Mouse (Mus musculus) lung, adult 2 months (tissue): Measurements from ENCODE around the gene 4930519G04Rik. TPM values are rescaled to one million over a fixed set of nuclear protein-coding genes. Genes with fewer than 3 reads are reported as not detected.
"Not testable (repeated sequence)": the region's sequence is repeated elsewhere in the genome, so short reads cannot be mapped to it uniquely, and the experiment has no call there.

Source experiments
- DNase-seq: peaks from one replicate; pipeline ENCODE4 v3.0.0; 2022
- H3K4me1 ChIP-seq: fragments of 200-500 bp; 2 replicates; pipeline ENCODE4 v1.6.1; 2011; ENCODE audit warnings: low read length; ENCODE audit not compliant: control insufficient read depth, insufficient read depth
- H3K4me3 ChIP-seq: fragments of 200-500 bp; replicated peaks from 2 replicates; pipeline ENCODE3; 2011; ENCODE audit warnings: low read depth, mild to moderate bottlenecking, control low read depth, low read length; ENCODE audit errors: extremely low read depth
- CTCF ChIP-seq: fragments of 200-500 bp; IDR thresholded peaks from 2 replicates; pipeline ENCODE4 v1.5.1; 2011; ENCODE audit warnings: mild to moderate bottlenecking, low read length, control low read depth; ENCODE audit not compliant: insufficient read depth
- POLR2A ChIP-seq: fragments of 200-500 bp; IDR thresholded peaks from 2 replicates; pipeline ENCODE4 v1.6.1; 2011; ENCODE audit warnings: low read depth, mild to moderate bottlenecking, control low read depth, low read length, borderline replicate concordance; ENCODE audit errors: extremely low read depth
- WGBS: fragments of 180-500 bp; shearing (Covaris S2); methylation state at CpG from one replicate; pipeline ENCODE4 v1.1.7; 2018; 5-methylcytosine and 5-hydroxymethylcytosine counted together
- polyA plus RNA-seq: library from polyadenylated mRNA; depleted of rRNA; stranded (reverse); fragments of >200 nt; gene quantifications from 2 replicates; pipeline ENCODE4 v1.2.3, GENCODE M21; 2012

The 4930519G04Rik gene
- polyA plus RNA-seq, 1 experiment: not detected

DNA sequence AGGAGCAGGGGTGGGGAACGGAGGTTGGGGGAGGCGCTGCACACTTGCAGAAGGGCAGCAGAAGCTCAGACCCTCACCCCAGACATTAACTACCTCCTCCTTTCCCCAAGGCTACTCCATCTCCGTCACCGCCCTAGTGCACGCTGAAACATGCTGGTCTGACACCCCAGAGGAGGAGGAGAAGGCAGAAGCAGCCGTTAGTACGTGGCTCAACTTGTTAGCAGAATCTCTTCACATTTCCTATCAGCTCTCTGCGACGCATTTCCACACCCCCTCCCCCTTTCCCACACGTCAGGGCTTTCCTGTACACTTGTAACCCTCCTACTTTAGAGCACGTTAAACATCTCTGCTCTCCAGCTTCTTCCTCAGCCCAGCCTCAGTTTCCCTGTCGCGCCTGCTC is 25.9 kb downstream of the 4930519G04Rik start:
- TF ChIP-seq POLR2A (no peak), CTCF (no peak)
- WGBS: 34% methylated on average over 13 of the region's 13 CpGs
- H3K4me3 ChIP-seq: no peak overlapping the region
- no peaks in the 10 kb centered on the region for H3K4me1 ChIP-seq
- no peak for DNase-seq

DNA sequence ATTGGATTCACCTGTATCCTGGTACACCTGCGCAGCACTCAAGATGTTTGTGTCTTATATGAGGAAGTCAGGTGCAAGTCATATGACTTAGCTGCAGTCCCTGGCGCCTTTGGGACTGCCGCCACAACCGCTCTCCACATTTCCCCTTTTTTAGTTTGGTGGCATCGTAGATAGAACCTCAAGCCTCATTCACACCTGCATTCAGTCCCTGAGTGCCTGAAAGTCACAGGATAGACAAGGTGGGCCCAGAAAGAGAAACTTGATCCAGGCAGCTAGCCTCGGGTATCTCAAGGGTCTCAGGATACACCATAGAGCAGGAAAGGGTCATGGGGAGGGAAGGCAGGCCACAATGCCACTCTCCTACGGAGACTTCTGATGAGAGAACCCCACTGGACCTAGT is 28.9 kb downstream of the 4930519G04Rik start:
- 75% methylated on average over 6 of the region's 7 CpGs for WGBS
- DNase-seq, H3K4me1 ChIP-seq, H3K4me3 ChIP-seq: not testable (repeated sequence)

DNA sequence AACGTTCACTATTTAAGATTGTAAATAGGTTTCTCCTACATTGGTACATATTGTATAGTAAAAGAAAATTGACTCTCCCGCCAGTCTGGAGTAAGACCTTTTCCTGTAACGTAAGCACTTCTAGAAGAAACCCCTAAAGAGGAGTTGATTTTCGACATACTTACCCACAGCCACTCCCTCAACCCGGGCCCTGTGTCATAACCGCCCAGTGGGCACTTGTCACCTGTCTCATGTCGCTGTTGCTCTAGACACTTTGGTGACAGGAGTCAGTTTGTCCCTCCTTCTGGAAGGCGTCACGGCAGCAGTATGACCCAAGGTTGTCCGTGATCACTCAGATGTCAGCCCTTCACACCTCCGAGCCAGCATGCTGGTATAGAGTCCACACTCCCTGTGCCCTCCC is 29.6 kb downstream of the 4930519G04Rik start:
- DNase-seq: no peak
- TF ChIP-seq POLR2A: no peak
- TF ChIP-seq CTCF: no peak
- H3K4me1 ChIP-seq: no peaks in the 10 kb centered on the region
- no peak overlapping the region for H3K4me3 ChIP-seq
- 77% methylated on average over 11 of the region's 11 CpGs for WGBS

DNA sequence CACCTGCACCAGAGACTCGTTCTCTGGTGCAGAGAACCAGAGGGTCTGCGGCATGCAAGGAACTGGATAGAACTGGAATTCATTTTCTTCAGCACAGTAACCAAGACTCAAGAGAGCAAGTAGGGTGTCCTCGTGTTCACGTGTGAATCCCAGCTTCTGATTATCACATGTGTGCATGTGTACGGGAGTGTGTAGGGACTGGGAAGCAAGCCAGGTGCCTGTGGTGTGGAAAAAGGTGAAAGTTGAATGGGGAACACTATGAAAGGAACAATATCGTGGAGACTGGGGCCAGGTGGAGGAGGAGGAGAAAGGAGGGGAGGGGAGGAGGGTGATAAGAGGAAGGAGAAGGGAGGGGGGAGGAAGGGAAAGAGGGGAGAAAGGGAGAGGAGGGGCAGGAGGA is 33.3 kb downstream of the 4930519G04Rik start:
- WGBS: 69% methylated on average over 6 of the region's 6 CpGs
- H3K4me3 ChIP-seq: no peak overlapping the region
- TF ChIP-seq CTCF (no peak), POLR2A (no peak)
- no peaks in the 10 kb centered on the region for H3K4me1 ChIP-seq
- DNase-seq: no peak

DNA sequence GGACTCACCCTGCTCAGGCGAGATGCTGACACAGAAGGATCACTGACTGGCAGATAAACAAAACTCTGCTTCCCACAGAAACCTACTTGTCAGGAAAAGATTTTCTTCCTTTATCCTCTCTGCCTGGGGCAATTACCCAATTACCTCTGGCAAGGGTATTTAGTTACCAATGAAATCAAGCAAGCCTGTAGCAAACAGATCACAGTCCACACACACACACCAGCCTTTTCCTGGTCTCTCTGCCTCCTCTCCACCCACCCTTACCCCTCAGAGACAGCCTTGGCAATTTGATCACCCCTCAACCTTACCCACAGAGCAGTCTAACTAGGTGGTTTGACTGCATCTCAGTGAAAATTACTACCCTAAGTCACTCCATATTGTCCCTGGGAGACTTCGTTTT is 35.5 kb downstream of the 4930519G04Rik start:
- WGBS: 86% methylated on average over 2 of the region's 2 CpGs
- H3K4me1 ChIP-seq: no peaks in the 10 kb centered on the region
- TF ChIP-seq POLR2A (no peak), CTCF (no peak)
- no peak for DNase-seq
- no peak overlapping the region for H3K4me3 ChIP-seq

DNA sequence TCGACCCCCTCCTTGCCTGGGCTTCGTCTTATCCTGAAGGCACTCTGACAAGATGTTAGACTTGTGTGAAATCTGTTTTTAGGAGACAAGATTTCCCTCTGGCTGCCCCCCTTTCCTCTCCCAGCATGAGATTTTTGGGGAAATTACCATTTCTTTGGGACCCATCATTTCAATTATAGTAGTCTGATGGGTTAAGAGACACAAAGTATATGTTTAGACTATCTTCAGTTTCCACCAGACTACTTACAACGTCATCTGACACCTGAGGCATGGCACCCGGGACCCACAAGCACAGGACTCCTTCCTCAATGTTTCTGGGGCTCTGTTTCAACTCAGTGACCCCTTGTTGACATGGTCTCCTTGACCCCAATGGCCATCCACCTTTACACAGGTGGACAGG is 42.1 kb downstream of the 4930519G04Rik start:
- DNase-seq: no peak
- TF ChIP-seq POLR2A: no peak
- TF ChIP-seq CTCF: no peak
- Histone ChIP-seq H3K4me1 (0 out of 2 replicates have a peak, but pooled peaks cover 2% of the 10 kb centered on the region), H3K4me3 (no peak overlapping the region)
- WGBS: 87% methylated on average over 4 of the region's 4 CpGs

DNA sequence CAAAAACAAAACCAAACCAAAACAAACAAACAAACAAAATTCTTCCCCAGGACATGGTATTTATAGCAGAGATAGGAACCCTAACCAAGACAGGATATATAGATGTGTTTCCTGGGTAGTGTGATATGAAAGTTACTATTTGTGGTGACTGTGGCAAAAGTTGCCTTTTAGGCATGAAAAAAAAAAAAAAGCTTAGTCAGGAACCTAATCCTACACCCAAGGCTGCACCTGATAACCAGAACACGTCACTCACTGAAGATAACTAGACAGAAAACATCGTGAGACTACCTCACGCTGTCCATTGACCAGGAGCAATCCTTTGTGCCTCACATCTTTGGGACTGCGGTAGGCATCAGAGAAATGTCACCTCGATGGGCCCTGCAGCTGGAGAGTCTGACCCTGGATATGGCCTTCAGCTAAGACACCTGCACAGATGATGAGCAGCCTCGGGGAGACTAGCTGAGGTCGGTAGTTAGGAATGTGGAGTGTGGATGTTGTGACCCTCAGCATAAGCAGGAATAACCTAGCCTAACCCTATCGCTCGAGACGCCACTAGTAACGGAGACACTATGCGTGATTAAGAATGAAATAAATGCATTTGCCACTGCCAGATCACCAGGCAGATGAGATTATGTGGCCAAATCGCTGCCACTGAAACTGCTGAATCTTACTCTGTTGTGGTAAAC is 43.4 kb downstream of the 4930519G04Rik start, which contains the start of gene Oasl2:
Gene Oasl2, plus strand, starts transcription at position 249 of the 686 bp plus-strand sequence.
- peak; percentile 26 for DNase-seq
- peak within 1 kb of the TSS; percentile 65 for H3K4me3 ChIP-seq
- WGBS: 44% methylated on average over 13 of the region's 13 CpGs
- TF ChIP-seq POLR2A (no peak), CTCF (no peak)
- H3K4me1 ChIP-seq: 0 out of 2 replicates have a peak, but pooled peaks cover 2% of the 10 kb centered on the region

DNA sequence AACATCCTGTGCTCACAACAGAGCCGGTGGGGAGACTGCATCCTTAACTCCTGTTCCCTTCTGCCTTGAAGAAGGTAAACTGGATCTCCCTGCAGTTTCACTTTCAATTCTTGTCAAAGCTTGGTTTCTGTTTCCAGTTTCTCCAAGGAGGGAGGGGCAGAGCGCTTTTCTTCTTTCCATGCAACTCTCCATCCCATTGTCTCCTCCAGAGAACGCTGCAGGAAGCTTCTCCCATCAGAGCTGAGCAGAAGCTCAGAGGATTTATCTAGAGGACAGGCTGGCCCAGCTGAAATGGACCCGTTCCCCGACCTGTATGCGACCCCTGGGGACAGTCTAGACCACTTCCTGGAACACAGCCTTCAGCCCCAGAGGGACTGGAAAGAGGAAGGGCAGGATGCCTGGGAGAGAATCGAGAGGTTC is 43.9 kb downstream of the 4930519G04Rik start:
- peak; percentile 41 for DNase-seq
- Histone ChIP-seq H3K4me1 (0 out of 2 replicates have a peak, but pooled peaks cover 2% of the 10 kb centered on the region), H3K4me3 (peak overlapping the region; percentile 65)
- under 1% methylated on average over 7 of the region's 7 CpGs for WGBS
- TF ChIP-seq POLR2A (peak; percentile 30; the same call in 1 of the 2 replicates), CTCF (no peak)

DNA sequence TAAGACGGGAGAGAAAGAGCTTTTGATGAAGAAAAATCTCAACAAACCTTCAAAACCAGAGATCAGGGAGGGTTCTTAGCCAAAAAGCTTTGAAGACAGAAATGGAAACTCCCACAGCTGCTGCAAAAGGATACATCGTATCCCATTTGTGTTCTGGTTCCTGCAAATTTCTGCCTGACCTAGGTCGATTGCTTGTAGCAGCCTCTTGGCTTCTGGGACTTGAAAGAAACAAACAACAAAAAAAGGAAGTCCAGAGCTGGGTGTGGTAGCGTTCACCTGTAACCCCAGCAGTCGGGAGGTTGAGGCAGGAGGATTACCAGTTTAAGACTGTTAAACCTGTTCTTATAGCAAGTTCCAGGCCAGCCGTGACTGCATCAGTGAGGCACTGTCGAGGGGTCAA is 45.4 kb downstream of the 4930519G04Rik start:
- peak overlapping the region; percentile 1 for H3K4me3 ChIP-seq
- 43% methylated on average over 7 of the region's 7 CpGs for WGBS
- DNase-seq: no peak
- 0 out of 2 replicates have a peak, but pooled peaks cover 2% of the 10 kb centered on the region for H3K4me1 ChIP-seq
- TF ChIP-seq POLR2A: no peak
- no peak for TF ChIP-seq CTCF

DNA sequence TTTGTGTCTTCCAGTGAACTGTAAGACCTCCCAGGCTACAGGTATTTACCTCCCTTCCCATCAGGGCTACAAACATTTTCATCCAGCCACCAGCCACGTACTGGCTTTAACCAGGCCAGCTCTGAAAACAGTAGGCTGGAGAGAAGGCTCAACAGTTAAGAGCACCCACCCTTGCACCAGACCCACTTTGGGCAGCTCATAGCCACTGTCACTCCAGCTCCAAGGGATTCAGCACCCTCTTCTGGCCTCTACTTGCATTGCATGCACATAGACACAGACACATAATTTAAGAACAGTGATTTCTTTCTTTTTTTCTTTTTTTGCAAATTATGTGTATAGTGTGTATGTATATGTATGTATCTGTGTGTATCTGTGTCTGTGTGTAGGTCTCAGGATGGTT is 48.9 kb downstream of the 4930519G04Rik start:
- H3K4me3 ChIP-seq: no peak overlapping the region
- TF ChIP-seq CTCF: peak; percentile 83
- no peak for TF ChIP-seq POLR2A
- no peaks in the 10 kb centered on the region for H3K4me1 ChIP-seq
- 64% methylated on average over 1 of the region's 1 CpGs for WGBS
- DNase-seq: peak; percentile 21
